Mouse (Mus musculus): ENCODE data around the gene Pik3r1.
A peak's percentile ranks its signal among the peaks of the same experiment; 100 is the strongest.

Gene Pik3r1

GRCm38 (mm10) chr13:101767809-101768629 is at the start of gene Pik3r1:
TSS of gene Pik3r1 (minus strand) at chr13:101768217.
- DNase-seq (ENCODE audit: low read depth): peak; percentile 94

GRCm38 (mm10) chr13:101813267-101813900 is 45.4 kb upstream of the Pik3r1 start:
- no peak for DNase-seq (ENCODE audit: low read depth)

DNA sequence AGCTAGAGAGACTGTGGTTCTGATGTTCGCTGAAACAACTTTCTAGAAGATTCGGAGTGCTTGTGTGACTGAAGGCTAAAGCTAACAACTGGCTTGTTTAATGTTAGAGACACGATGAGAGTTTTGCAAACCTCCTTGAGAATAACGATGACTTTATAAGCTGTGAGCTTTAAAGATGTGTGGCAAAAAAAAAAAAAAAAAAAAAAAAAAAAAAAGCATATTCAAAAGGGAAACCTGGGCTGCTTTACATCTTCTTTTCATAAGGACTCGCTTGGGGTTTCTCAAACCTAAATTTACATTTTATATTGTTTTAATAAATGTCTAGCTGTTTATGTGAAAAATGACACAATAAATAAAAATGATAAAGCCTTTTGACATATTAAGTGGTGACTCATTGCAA is 44.3 kb upstream of the Pik3r1 start:
- DNase-seq (ENCODE audit: low read depth): no peak

- DNase-seq (ENCODE audit: low read depth): no peak
Observed at GRCm38 (mm10) chr13:101811882-101812281, 43.9 kb upstream of the Pik3r1 start.

GRCm38 (mm10) chr13:101810667-101811066 is 42.6 kb upstream of the Pik3r1 start:
- DNase-seq (ENCODE audit: low read depth): no peak

DNA sequence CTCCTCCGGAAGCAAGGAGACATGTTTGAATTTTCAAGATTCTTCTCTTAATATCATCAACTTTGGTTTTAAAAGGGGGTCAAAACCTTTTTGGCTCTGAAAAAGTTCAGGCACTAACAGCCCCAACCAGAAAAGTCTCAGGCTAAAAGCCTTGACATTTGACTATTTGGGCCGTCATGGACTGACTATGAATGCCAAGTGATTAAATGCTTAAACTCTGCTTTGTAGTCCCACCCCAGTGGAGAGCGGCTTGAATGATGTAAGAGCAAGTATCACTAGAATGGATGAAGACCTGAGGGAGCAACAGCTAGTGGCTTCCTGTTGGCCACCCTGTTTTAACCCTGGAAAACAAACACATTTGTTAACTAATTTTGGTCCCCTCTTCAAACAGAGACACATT is 41.8 kb upstream of the Pik3r1 start:
- DNase-seq (ENCODE audit: low read depth): no peak

- no peak for DNase-seq (ENCODE audit: low read depth)
Observed at GRCm38 (mm10) chr13:101805559-101806091, 37.6 kb upstream of the Pik3r1 start.

GRCm38 (mm10) chr13:101801372-101802186 is 33.6 kb upstream of the Pik3r1 start:
- DNase-seq (ENCODE audit: low read depth): peak; percentile 41

DNA sequence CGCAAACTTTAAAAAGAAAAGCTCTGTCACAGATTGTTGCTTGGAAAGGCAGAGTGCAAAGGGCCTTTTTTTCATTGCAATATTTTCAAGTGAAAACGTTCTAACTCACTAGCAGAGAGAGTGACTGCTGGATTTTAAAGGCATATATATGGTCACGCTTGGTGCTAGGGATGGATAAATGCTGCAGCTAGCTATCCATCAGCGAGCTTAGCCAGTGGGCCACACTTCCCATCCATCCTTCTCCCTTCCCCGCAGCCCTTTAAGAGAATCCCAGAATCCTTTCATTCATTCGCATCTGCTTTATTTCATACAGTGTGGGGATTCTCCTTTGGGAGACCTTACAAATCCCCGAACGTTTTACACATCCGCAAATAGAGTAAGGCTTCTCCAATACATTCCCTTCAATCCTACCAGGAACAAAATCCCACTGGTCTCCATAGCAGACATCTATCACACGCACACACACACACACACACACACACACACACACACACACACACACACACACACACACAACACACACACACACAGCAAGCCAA is 32.9 kb upstream of the Pik3r1 start:
- DNase-seq (ENCODE audit: low read depth): no peak

DNA sequence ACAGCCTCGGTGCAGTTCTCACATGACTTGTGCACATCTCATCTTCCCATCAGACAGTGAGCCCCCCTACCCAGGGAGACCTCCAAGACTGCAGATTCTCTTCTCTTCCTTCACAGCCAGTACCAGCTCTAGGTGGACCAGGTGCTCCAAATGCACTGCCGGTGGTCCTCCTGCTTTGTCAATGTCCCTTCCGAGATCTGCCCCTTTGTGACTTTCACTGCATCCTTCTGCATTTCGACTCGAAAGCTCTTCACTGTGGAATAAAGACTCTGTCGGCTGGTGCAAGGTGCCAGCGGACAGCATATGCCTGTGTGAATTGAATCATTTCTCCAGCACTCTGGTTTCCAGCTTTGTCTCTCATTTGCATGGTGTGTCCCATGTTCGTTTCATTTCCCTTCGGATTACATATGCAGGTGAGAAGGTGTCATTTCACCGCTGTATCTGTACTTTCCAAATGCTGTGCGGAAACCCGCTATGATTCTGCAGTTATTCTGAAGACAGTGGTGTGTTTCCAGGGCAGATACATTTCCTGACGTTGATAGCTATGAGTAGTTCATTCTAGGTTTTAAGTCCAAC is 32.1 kb upstream of the Pik3r1 start:
- no peak for DNase-seq (ENCODE audit: low read depth)

- no peak for DNase-seq (ENCODE audit: low read depth)
Observed at GRCm38 (mm10) chr13:101799318-101799717, 31.3 kb upstream of the Pik3r1 start.

DNA sequence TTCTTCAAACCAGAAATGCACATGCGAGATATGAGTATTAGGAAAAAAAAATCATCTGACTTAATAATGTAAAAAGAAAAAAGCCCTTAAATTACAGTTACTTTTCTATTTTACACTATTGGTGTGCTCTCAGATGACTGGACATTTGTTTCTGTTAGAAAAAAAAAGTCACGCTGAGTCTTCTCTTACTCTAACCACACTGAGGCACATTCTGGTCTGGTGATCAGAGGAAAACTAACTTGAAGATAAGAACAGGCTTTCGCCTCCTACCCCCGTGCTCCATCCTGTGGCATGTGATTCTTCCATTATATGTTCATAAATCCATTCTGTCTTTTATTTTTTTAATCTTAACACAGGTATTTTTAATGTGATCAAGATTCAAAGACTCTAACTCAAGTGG is 30.5 kb upstream of the Pik3r1 start:
- no peak for DNase-seq (ENCODE audit: low read depth)

DNA sequence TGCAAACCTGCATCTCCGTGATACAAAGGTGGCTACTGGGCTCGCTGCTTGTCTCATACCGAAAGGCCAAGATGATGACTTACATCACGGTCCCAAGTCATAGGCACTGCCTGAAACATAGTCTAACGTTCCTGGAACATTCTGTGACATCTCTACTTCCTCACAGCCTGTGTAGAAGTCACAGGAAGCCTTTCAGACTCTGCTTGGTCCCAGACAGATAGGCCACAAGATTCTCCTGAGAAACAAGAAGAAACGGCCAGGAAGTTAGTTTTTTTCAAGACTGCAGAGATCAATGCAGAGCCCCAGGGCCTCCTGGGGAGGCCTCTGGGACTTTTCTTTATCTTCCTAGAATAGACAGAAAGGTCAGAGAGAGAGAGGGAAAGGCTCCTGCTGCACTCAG is 29.0 kb upstream of the Pik3r1 start:
- peak; percentile 59 for DNase-seq (ENCODE audit: low read depth)

GRCm38 (mm10) chr13:101785705-101786104 is 17.7 kb upstream of the Pik3r1 start:
- DNase-seq (ENCODE audit: low read depth): no peak

DNA sequence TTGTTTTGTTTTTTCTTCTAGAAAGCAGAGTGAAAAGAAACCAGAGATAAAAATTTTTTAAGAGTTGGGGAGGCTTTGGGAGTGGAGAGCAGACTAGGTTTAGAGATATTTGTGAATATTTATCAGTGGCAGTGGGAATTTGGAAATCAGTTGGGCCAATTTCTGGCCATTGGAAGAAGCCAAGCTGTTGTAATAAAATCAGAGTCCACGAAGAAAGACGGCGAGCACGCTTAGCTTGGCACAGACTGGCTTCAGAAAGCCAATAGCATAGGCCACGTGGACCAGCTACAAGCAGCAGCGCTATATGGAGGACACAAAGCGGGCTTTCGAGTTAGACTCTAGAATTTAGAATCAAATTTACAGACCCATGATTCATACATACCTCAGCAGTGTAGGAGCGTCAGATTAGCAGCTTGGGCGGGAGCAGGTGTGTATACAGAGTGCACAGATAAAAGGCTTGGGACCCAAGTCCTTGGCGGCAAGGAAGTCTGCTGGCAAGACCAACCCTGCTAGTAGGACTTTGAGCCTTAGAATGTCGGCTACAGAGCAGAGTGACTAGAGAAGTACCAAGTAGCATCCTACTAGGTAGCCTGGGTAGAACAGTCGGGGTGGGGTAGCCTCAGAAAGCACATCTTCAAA is 16.8 kb upstream of the Pik3r1 start:
- no peak for DNase-seq (ENCODE audit: low read depth)

DNA sequence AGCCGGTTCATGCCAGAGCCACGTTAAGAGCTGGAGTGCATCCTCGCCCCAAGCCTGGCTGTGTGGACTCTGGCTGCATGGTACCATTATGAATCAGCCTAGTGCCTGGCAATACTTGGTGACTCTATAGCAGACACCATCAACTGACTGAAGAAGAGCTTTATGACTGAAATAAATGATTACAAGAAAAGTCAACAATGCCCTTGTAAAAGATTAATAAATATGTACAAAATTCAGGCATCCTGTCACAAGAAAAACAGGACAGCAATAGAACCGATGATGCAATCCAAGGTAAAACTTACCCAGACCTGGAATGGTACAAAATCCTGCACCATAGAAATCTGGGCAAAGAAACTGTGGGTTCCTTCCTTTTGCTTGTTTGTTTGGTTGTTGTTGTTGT is 11.0 kb upstream of the Pik3r1 start:
- no peak for DNase-seq (ENCODE audit: low read depth)

DNA sequence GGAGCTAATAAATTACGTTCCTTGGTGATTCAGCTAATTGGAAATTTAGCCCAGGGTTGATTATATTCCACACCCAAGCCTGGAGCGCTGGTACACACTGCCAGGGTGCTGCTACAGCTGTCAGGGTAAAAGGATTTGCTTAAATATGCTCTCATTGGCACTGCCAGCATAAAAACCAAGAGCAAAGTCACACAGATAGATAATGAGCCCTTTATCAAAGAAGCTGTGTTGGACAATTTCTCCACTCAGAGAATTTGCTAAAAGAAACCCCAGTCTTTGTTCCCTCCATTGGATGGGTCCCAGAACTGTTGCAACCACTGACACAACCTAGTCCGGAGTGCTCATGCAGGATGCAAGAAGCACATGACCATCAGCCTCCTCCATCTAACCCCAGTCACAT is 9.8 kb upstream of the Pik3r1 start:
- DNase-seq (ENCODE audit: low read depth): no peak

DNA sequence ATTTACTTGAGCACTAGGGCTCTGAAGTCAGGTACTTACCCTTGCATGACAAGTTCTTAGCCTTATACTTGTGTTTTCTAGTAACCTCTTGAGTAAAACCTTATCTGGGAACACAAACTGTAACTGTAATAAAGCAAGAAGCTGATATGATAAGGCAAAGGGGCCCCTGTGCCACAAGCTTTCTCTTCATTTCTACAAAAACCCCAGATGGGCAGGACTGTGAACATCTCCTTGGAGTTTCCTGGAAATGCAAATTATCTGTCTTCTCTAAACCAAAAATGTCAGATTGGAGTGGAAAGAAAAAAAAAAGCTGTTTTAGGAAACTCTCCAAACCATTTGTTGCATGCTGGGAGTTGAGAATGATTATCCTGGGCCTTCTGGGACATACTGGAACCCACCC is 3.1 kb upstream of the Pik3r1 start:
- no peak for DNase-seq (ENCODE audit: low read depth)

GRCm38 (mm10) chr13:101769955-101770354 is 1.9 kb upstream of the Pik3r1 start:
- no peak for DNase-seq (ENCODE audit: low read depth)

- no peak for DNase-seq (ENCODE audit: low read depth)
Observed at GRCm38 (mm10) chr13:101768630-101768991, 594 bp upstream of the Pik3r1 start.

- peak; percentile 55 for DNase-seq (ENCODE audit: low read depth)
Observed at GRCm38 (mm10) chr13:101767013-101767808, 806 bp downstream of the Pik3r1 start.
